Mouse (Mus musculus) forebrain, embryonic 16.5 days (tissue): ENCODE data around the gene Tex14. TPM values are rescaled to one million over a fixed set of nuclear protein-coding genes. Genes with fewer than 3 reads are reported as not detected.

Experiments used
- ATAC-seq: fragments of 200-750 bp; cut with Nextera tagmentation; 2 replicates; pipeline ENCODE4 v1.8.0; 2017; ENCODE audit warnings: mild to moderate bottlenecking, moderate library complexity
- H3K27ac ChIP-seq: fragments of 300-500 bp; sonication (generic); 2 replicates; pipeline ENCODE4 v1.5.1; 2014; ENCODE audit warnings: low read length, control low read depth
- H3K27me3 ChIP-seq: fragments of 300-500 bp; sonication (generic); replicated peaks from 2 replicates; pipeline ENCODE4 v1.6.1; 2014; ENCODE audit warnings: low read length; ENCODE audit not compliant: control insufficient read depth, insufficient read depth
- H3K36me3 ChIP-seq: fragments of 300-500 bp; sonication (generic); 2 replicates; pipeline ENCODE4 v1.6.1; 2014; ENCODE audit not compliant: control insufficient read depth, insufficient read depth
- H3K4me1 ChIP-seq: fragments of 300-500 bp; sonication (generic); replicated peaks from 2 replicates; pipeline ENCODE4 v1.6.1; 2014; ENCODE audit warnings: low read length; ENCODE audit not compliant: control insufficient read depth, insufficient read depth
- H3K4me2 ChIP-seq: fragments of 300-500 bp; sonication (generic); 2 replicates; pipeline ENCODE4 v1.6.1; 2014; ENCODE audit warnings: mild to moderate bottlenecking, low read length, control low read depth
- H3K4me3 ChIP-seq: fragments of 300-500 bp; sonication (generic); replicated peaks from 2 replicates; pipeline ENCODE4 v1.5.1; 2014; ENCODE audit warnings: mild to moderate bottlenecking, low read length, control low read depth
- H3K9ac ChIP-seq: fragments of 300-500 bp; sonication (generic); replicated peaks from 2 replicates; pipeline ENCODE4 v1.6.1; 2014; ENCODE audit warnings: low read depth, low read length, control low read depth
- H3K9me3 ChIP-seq: fragments of 300-500 bp; sonication (generic); 2 replicates; pipeline ENCODE4 v1.6.1; 2016; ENCODE audit warnings: low read length; ENCODE audit not compliant: control insufficient read depth
- WGBS: fragments of 180-500 bp; shearing (Covaris S2); extraction: QIAGEN DNeasy Blood & Tissue Kit; methylation state at CpG from one replicate; pipeline ENCODE4 v1.1.7; 2014; 5-methylcytosine and 5-hydroxymethylcytosine counted together
- polyA plus RNA-seq: library from polyadenylated mRNA; unstranded; fragments of >200 nt; fragmentation: Nextera tagmentation; extraction: Ambion mirVana; gene quantifications from 2 replicates; pipeline ENCODE4 v1.2.1, GENCODE M21; 2015

The Tex14 gene
- polyA plus RNA-seq, result 0.63 TPM in 1 of 2 replicates, not detected in the other

- WGBS, result 85% methylated on average over 27 of the region's 27 CpGs
- ATAC-seq, result peak; percentile 19; the same call in 1 of the 2 replicates
- no peaks in the 10 kb centered on the region for H3K27me3 ChIP-seq
- H3K27ac ChIP-seq, result peak within 1 kb of the TSS; percentile 90
- H3K9ac ChIP-seq, result peak within 1 kb of the TSS; percentile 81
- no peaks in the 10 kb centered on the region for H3K36me3 ChIP-seq
- H3K4me1 ChIP-seq, result peaks cover 5% of the 10 kb centered on the region; the same call in 1 of the 2 replicates
- peak within 1 kb of the TSS; percentile 69 for H3K4me3 ChIP-seq
- H3K9me3 ChIP-seq, result no peaks in the 10 kb centered on the region
- peak within 1 kb of the TSS; percentile 68 for H3K4me2 ChIP-seq
Observed at GRCm38 (mm10) chr11:87404876-87405275, at the start of gene Tex14, which contains the start of gene Rad51c. Tex14 (plus strand) TSS chr11:87405065. Rad51c (minus strand) TSS chr11:87404954.

DNA sequence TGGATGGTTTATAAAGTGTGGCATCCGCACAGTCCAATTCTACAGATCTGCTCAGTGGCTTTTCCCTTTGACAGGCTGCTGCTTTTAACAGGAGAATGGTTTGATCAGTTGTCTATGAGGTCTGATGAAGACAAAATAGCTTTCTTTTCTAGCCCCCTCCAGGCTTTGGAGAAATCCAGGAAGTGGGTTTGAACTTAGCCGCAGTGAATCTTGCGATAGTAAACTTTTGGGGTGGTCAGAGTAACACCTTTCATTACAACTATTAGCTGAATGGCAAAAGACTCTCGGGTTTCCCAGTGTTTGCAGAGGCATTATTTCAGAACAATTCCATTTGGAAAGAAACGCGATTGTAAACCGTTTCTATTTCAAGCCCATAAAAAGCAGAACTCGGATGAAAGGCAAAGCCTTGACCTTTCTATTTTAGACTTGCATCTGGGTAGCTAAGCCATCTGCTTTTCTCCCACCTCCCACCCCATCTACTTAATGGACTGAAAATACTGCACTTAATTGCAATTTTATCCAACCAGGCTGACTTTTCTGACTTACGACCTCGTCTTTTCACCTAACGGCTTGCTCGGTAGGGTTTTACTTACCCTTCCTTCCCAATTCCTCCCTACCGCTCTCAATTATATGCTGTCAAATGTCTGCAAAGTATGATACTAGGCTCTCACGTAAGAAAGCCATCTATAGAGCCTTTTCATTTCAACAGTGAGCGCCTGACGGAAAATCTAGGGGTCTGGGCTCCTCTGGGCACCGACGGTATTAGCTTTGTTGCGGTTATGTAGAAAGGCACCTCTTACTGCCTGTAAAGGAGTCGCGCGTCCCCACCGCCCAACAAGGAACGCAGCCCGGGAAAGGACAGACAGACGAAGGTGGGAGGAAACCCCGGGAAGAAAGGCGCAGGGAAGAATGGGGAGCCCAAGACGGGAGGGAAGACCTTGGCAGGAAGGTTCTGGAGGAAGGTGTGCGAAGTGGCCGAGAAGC, 47.3 kb upstream of the Tex14 start:
- peak overlapping the region; percentile 85 for H3K27ac ChIP-seq
- WGBS, result 4% methylated on average over 31 of the region's 31 CpGs

GRCm38 (mm10) chr11:87358331-87359261, 46.3 kb upstream of the Tex14 start, which contains the start of gene Ppm1e:
Ppm1e (minus strand) TSS chr11:87359023.
- H3K27me3 ChIP-seq, result no peaks in the 10 kb centered on the region
- H3K4me1 ChIP-seq, result peaks cover 15% of the 10 kb centered on the region
- H3K4me3 ChIP-seq, result peak within 1 kb of the TSS; percentile 95
- H3K4me2 ChIP-seq, result peak within 1 kb of the TSS; percentile 72
- no peaks in the 10 kb centered on the region for H3K9me3 ChIP-seq
- H3K36me3 ChIP-seq, result 0 out of 2 replicates have a peak, but pooled peaks cover under 1% of the 10 kb centered on the region
- peak; percentile 96 for ATAC-seq
- peak within 1 kb of the TSS; percentile 85 for H3K27ac ChIP-seq
- peak within 1 kb of the TSS; percentile 97 for H3K9ac ChIP-seq
- WGBS, result under 1% methylated on average over 91 of the region's 104 CpGs

More for the DNA sequence above, 47.3 kb upstream of the Tex14 start:
- peak overlapping the region; percentile 72 for H3K4me2 ChIP-seq
- peak overlapping the region; percentile 95 for H3K4me3 ChIP-seq
- H3K36me3 ChIP-seq, result peaks cover 2% of the 10 kb centered on the region; the same call in 1 of the 2 replicates
- no peaks in the 10 kb centered on the region for H3K27me3 ChIP-seq
- H3K4me1 ChIP-seq, result peaks cover 15% of the 10 kb centered on the region
- peak; percentile 24; the same call in 1 of the 2 replicates for ATAC-seq
- no peaks in the 10 kb centered on the region for H3K9me3 ChIP-seq
- peak overlapping the region; percentile 97 for H3K9ac ChIP-seq

DNA sequence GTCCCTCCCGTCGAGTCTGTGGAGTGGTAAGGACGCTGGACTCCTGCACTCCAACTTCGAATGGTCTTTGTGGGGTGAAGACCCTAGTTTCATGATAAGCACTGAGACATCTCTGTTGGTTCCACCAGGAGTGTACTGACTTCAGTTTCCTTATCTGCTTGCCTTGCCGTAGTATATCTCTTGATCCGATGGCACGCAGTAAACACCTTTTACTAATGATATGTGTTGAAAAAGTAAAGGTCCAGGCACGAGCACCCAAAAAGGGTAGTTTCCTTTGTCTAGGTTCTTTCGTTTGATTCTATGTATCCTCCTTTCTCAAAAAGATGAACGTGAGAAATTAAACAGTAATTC, 45.6 kb upstream of the Tex14 start:
- Histone ChIP-seq H3K36me3 (no peaks in the 10 kb centered on the region), H3K4me2 (peak overlapping the region; percentile 72), H3K4me1 (peaks cover 15% of the 10 kb centered on the region), H3K9me3 (no peaks in the 10 kb centered on the region), H3K4me3 (peak overlapping the region; percentile 95), H3K27me3 (no peaks in the 10 kb centered on the region), H3K27ac (peak overlapping the region; percentile 49), H3K9ac (peak overlapping the region; percentile 97)
- WGBS, result 10% methylated on average over 10 of the region's 10 CpGs
- no peak for ATAC-seq

DNA sequence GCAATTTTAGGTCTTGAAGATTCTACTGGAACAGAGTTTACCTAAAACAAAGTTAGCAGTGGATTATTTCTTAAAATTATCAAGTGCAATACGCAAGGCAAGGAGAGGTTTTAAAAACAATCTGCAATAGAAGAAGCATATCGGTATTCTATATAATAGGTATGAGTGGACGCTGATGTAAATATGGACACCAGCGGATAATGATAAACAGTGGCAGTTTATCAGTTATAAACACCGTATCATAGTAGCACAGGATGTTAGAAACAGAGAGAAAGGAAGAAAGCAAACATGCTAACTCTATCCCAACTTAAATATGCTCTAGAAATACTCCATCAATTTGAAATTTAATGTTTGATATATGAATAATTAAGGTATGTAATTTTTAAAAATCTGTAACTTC, 39.7 kb upstream of the Tex14 start:
- Histone ChIP-seq H3K4me1 (no peaks in the 10 kb centered on the region), H3K9me3 (no peaks in the 10 kb centered on the region), H3K27ac (no peak overlapping the region), H3K36me3 (no peaks in the 10 kb centered on the region), H3K27me3 (no peaks in the 10 kb centered on the region), H3K4me2 (no peak overlapping the region), H3K4me3 (no peak overlapping the region), H3K9ac (no peak overlapping the region)
- 93% methylated on average over 5 of the region's 5 CpGs for WGBS
- ATAC-seq, result no peak

GRCm38 (mm10) chr11:87367061-87367460, 37.8 kb upstream of the Tex14 start:
- no peaks in the 10 kb centered on the region for H3K36me3 ChIP-seq

DNA sequence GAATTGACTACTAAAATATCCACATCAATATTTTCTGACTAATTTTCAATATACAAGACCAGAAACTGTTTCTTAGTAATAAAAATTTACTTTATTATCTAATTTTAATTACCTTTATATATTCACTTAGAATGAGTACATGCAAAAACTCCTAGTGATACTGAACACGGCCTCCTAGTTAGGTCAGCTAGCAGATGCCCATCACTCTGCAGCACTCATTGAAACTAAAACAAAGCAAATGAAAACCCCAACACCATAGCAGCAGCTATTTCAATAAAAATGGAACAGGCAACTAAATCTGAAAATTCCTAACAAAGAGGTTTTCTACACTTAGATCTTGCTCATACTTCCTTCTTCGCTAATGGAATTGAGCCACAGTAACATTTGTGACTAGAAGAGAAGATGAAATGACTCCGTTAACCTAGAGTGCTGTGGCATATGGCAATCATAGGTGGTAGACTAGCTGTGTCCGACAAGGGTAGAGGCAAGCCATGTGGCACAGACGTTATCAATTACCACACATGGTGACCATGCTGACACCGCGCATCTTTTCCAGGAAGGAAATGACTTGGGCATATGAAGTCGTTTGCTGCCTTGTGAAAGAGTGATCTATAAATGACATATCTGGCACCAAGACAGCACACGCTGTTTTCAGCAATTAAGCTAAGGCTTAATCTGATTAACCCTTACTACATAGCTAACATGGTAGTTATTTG, 36.8 kb upstream of the Tex14 start:
- no peaks in the 10 kb centered on the region for H3K9me3 ChIP-seq
- no peaks in the 10 kb centered on the region for H3K4me1 ChIP-seq
- no peak overlapping the region for H3K4me2 ChIP-seq
- H3K27me3 ChIP-seq, result no peaks in the 10 kb centered on the region
- H3K36me3 ChIP-seq, result no peaks in the 10 kb centered on the region
- ATAC-seq, result no peak; the same call in 1 of the 2 replicates
- no peak overlapping the region for H3K4me3 ChIP-seq
- 63% methylated on average over 9 of the region's 9 CpGs for WGBS
- no peak overlapping the region; the same call in 1 of the 2 replicates for H3K27ac ChIP-seq
- no peak overlapping the region for H3K9ac ChIP-seq

More at GRCm38 (mm10) chr11:87367061-87367460, 37.8 kb upstream of the Tex14 start:
- no peaks in the 10 kb centered on the region for H3K4me1 ChIP-seq
- H3K9ac ChIP-seq, result no peak overlapping the region
- no peaks in the 10 kb centered on the region for H3K9me3 ChIP-seq
- ATAC-seq, result no peak
- 87% methylated on average over 7 of the region's 7 CpGs for WGBS
- no peak overlapping the region for H3K4me2 ChIP-seq
- no peak overlapping the region for H3K27ac ChIP-seq
- no peaks in the 10 kb centered on the region for H3K27me3 ChIP-seq
- H3K4me3 ChIP-seq, result no peak overlapping the region

GRCm38 (mm10) chr11:87384551-87384950, 20.3 kb upstream of the Tex14 start:
- over 99% methylated on average over 4 of the region's 4 CpGs for WGBS
- Histone ChIP-seq H3K36me3 (no peaks in the 10 kb centered on the region), H3K9me3 (no peaks in the 10 kb centered on the region), H3K9ac (no peak overlapping the region), H3K4me3 (no peak overlapping the region), H3K27me3 (no peaks in the 10 kb centered on the region), H3K4me1 (no peaks in the 10 kb centered on the region), H3K27ac (no peak overlapping the region), H3K4me2 (no peak overlapping the region)
- no peak for ATAC-seq
